Mouse (Mus musculus) frontal cortex, adult 2 months (tissue): Measurements from ENCODE around the gene Ptov1. TPM values are rescaled to one million over a fixed set of nuclear protein-coding genes. Genes with fewer than 3 reads are reported as not detected.

Experiments
- DNase-seq, 2 experiments: peaks; one replicate each; pipeline ENCODE4 v3.0.0; 2022; ENCODE audit warnings: low spot score in 1 of 2; ENCODE audit errors: extremely low spot score in 1 of 2
- polyA plus RNA-seq: library from polyadenylated mRNA; depleted of rRNA; stranded (reverse); fragments of >200 nt; gene quantifications from 2 replicates; pipeline ENCODE4 v1.2.3, GENCODE M21; 2012; rRNA removed

Ptov1 gene
- polyA plus RNA-seq, 1 experiment = 408 TPM

GRCm38 (mm10) chr7:44817441-44817840 is 52.1 kb downstream of the Ptov1 start:
- no peak for DNase-seq

GRCm38 (mm10) chr7:44816470-44817021 is 53.0 kb downstream of the Ptov1 start, which contains the start of gene Atf5:
Atf5 (minus strand) TSS chr7:44816658.
- DNase-seq = peak in 1 of 2 experiments; percentile 48

- DNase-seq = peak; percentile 97 to 99
Measured at GRCm38 (mm10) chr7:44815721-44816469, 53.7 kb downstream of the Ptov1 start, which contains the start of the genes Nup62 and Il4i1. Nup62 (plus strand) TSS chr7:44816088. Il4i1 (plus strand) TSS chr7:44816387.

GRCm38 (mm10) chr7:44814952-44815553 is 54.5 kb downstream of the Ptov1 start:
- DNase-seq = no peak

GRCm38 (mm10) chr7:44814423-44814822 is 55.2 kb downstream of the Ptov1 start:
- no peak for DNase-seq

- no peak for DNase-seq
Measured at GRCm38 (mm10) chr7:44813985-44814384, 55.6 kb downstream of the Ptov1 start.

Other genes with a start within 250 kb of the Ptov1 start
- gene Myh14, start 198.9 kb downstream of the Ptov1 start, polyA plus RNA-seq = 17.5 and 18.6 TPM in 2 replicates
- not detected in 2 replicates for gene Izumo2, start 161.0 kb downstream of the Ptov1 start, polyA plus RNA-seq
- gene Vrk3, start 121.4 kb downstream of the Ptov1 start, polyA plus RNA-seq = 33.9 and 38.2 TPM in 2 replicates
- gene Zfp473, start 118.7 kb downstream of the Ptov1 start, polyA plus RNA-seq = 0.55 and 0.62 TPM in 2 replicates
- gene Nup62, start 53.7 kb downstream of the Ptov1 start, polyA plus RNA-seq = 29.1 and 29.3 TPM in 2 replicates
- gene Il4i1, start 53.4 kb downstream of the Ptov1 start, polyA plus RNA-seq = 1.3 and 2.2 TPM in 2 replicates
- gene Atf5, start 53.1 kb downstream of the Ptov1 start, polyA plus RNA-seq = 24.2 and 35.6 TPM in 2 replicates
- gene Akt1s1, start 20.8 kb downstream of the Ptov1 start, polyA plus RNA-seq = 87.0 and 108 TPM in 2 replicates
- 84.3 and 106 TPM in 2 replicates for gene Tbc1d17, start 20.7 kb downstream of the Ptov1 start, polyA plus RNA-seq
- 42.3 and 44.9 TPM in 2 replicates for gene Pnkp, start 12.6 kb downstream of the Ptov1 start, polyA plus RNA-seq
- 123 and 130 TPM in 2 replicates for gene Med25, start 22.9 kb upstream of the Ptov1 start, polyA plus RNA-seq
- 30.4 and 32.4 TPM in 2 replicates for gene Fuz, start 26.3 kb upstream of the Ptov1 start, polyA plus RNA-seq
- gene Ap2a1, start 59.7 kb upstream of the Ptov1 start, polyA plus RNA-seq = 216 and 254 TPM in 2 replicates
- gene Tsks, start 73.4 kb upstream of the Ptov1 start, polyA plus RNA-seq = 1.4 TPM in 2 replicates
- 151 TPM in 2 replicates for gene Cpt1c, start 105.1 kb upstream of the Ptov1 start, polyA plus RNA-seq
- 217 and 232 TPM in 2 replicates for gene Prmt1, start 116.8 kb upstream of the Ptov1 start, polyA plus RNA-seq
- gene Irf3, start 127.9 kb upstream of the Ptov1 start, polyA plus RNA-seq = 88.4 and 88.6 TPM in 2 replicates
- 5.4 and 5.9 TPM in 2 replicates for gene Bcl2l12, start 128.9 kb upstream of the Ptov1 start, polyA plus RNA-seq
- gene Scaf1, start 146.6 kb upstream of the Ptov1 start, polyA plus RNA-seq = 126 and 127 TPM in 2 replicates
- gene Rras, start 148.2 kb upstream of the Ptov1 start, polyA plus RNA-seq = 27.6 and 32.5 TPM in 2 replicates
- gene Prr12, start 183.1 kb upstream of the Ptov1 start, polyA plus RNA-seq = 20.5 and 22.4 TPM in 2 replicates
- 81.7 and 86.5 TPM in 2 replicates for gene Nosip, start 192.6 kb upstream of the Ptov1 start, polyA plus RNA-seq
- gene Prrg2, start 192.9 kb upstream of the Ptov1 start, polyA plus RNA-seq = 15.5 and 15.6 TPM in 2 replicates
- 13.4 and 16.9 TPM in 2 replicates for gene Rcn3, start 222.4 kb upstream of the Ptov1 start, polyA plus RNA-seq
- 34.0 and 34.2 TPM in 2 replicates for gene Fcgrt, start 234.1 kb upstream of the Ptov1 start, polyA plus RNA-seq